Mouse (Mus musculus) lung, embryonic 14.5 days (tissue): ENCODE measurements at regions not wholly inside any gene's neighbourhood (a gene's known extent, or its start where the extent isn't known, plus 50 kb on each side); places are given as distances from the start of the nearest gene placed in this dataset.
A peak's percentile ranks its signal among the peaks of the same experiment; 100 is the strongest.

Experiments
- ATAC-seq: fragments of 200-750 bp; cut with Nextera tagmentation; 2 replicates; pipeline ENCODE4 v1.8.0; 2017; ENCODE audit warnings: mild to moderate bottlenecking, moderate TSS enrichment, moderate library complexity; ENCODE audit not compliant: insufficient read depth
- DNase-seq: peaks from one replicate; pipeline ENCODE4 v3.0.0-alpha.2; 2015
- H3K27ac ChIP-seq: fragments of 300-500 bp; sonication (generic); 2 replicates; pipeline ENCODE4 v1.5.1; 2014; ENCODE audit warnings: low read depth, mild to moderate bottlenecking, moderate library complexity
- H3K27me3 ChIP-seq: fragments of 300-500 bp; sonication (generic); 2 replicates; pipeline ENCODE4 v1.6.1; 2014; ENCODE audit warnings: low read length, control low read depth; ENCODE audit not compliant: insufficient read depth
- H3K36me3 ChIP-seq: fragments of 300-500 bp; sonication (generic); 2 replicates; pipeline ENCODE4 v1.6.1; 2014; ENCODE audit warnings: control low read depth; ENCODE audit not compliant: insufficient read depth
- H3K4me1 ChIP-seq: fragments of 300-500 bp; sonication (generic); 2 replicates; pipeline ENCODE4 v1.6.1; 2014; ENCODE audit warnings: antibody characterized with exemption, control low read depth; ENCODE audit not compliant: insufficient read depth
- H3K4me2 ChIP-seq: fragments of 300-500 bp; sonication (generic); 2 replicates; pipeline ENCODE4 v1.6.1; 2014; ENCODE audit warnings: mild to moderate bottlenecking
- H3K4me3 ChIP-seq: fragments of 300-500 bp; sonication (generic); 2 replicates; pipeline ENCODE4 v1.5.1; 2014; ENCODE audit warnings: low read depth, low read length
- H3K9ac ChIP-seq: fragments of 300-500 bp; sonication (generic); 2 replicates; pipeline ENCODE4 v1.6.1; 2014
- H3K9me3 ChIP-seq: fragments of 300-500 bp; sonication (generic); 2 replicates; pipeline ENCODE4 v1.6.1; 2016; ENCODE audit warnings: low read depth, low read length, control low read depth
- CTCF ChIP-seq: IDR thresholded peaks from 2 replicates; pipeline ENCODE4 v1.5.1; 2016; ENCODE audit warnings: antibody characterized with exemption, low read depth
- WGBS: fragments of 180-500 bp; shearing (Covaris S2); extraction: QIAGEN DNeasy Blood & Tissue Kit; methylation state at CpG from one replicate; pipeline ENCODE4 v1.1.7; 2014; 5-methylcytosine and 5-hydroxymethylcytosine counted together

DNA sequence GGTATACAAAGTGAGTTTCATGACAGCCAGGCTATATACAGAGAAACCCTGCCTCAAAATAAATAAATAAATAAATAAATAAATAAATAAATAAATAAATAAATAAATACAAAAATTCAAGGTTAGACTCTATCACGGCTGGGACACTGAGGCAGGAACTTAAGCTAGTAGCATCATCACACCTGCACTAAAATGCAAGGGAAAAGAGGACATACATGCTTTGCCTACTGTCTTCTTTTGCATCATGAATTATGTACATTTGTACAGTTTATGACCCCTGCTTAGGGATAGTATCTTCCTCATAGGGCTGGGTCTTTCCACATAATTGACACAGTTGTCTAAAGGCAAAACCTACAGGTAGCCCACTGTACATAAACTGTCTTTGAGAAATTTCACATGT lies 252.5 kb downstream of the Tpm3-rs7 start:
- no peaks in the 10 kb centered on the region for H3K36me3 ChIP-seq
- no peak for TF ChIP-seq CTCF
- no peak overlapping the region for H3K4me2 ChIP-seq
- H3K9me3 ChIP-seq = no peaks in the 10 kb centered on the region
- ATAC-seq (no peak), DNase-seq (no peak)
- H3K4me3 ChIP-seq = no peak overlapping the region
- H3K27ac ChIP-seq = no peak overlapping the region
- no peaks in the 10 kb centered on the region for H3K27me3 ChIP-seq
- no peaks in the 10 kb centered on the region for H3K4me1 ChIP-seq
- 74% methylated on average over 1 of the region's 1 CpGs for WGBS
- H3K9ac ChIP-seq = no peak overlapping the region

DNA sequence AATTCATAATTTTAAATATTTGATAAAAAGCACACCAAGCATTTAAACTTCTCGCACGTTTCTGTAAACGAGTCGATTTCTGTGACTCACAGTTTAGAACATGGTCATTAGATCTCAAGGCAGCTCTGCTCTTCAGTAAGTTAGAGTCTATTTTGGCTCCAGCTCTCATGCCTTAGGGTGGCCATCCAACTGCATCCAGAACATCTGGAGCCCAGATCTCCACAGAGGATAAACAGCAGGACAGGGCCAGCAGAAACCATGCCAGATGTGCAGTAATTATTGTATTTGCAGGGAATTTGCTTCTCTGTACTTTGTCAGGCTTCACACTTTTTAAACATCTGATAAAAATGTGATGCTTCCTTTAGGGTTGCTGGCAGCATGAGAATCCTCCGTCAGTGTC lies 276.4 kb downstream of the Tpm3-rs7 start:
- 60% methylated on average over 5 of the region's 5 CpGs for WGBS
- no peak overlapping the region for H3K4me3 ChIP-seq
- H3K9ac ChIP-seq = no peak overlapping the region
- no peaks in the 10 kb centered on the region for H3K36me3 ChIP-seq
- H3K4me2 ChIP-seq = no peak overlapping the region
- H3K27ac ChIP-seq = no peak overlapping the region
- peak; percentile 9 for DNase-seq
- no peaks in the 10 kb centered on the region for H3K4me1 ChIP-seq
- H3K27me3 ChIP-seq = no peaks in the 10 kb centered on the region
- no peak for TF ChIP-seq CTCF
- ATAC-seq = no peak
- no peaks in the 10 kb centered on the region for H3K9me3 ChIP-seq

DNA sequence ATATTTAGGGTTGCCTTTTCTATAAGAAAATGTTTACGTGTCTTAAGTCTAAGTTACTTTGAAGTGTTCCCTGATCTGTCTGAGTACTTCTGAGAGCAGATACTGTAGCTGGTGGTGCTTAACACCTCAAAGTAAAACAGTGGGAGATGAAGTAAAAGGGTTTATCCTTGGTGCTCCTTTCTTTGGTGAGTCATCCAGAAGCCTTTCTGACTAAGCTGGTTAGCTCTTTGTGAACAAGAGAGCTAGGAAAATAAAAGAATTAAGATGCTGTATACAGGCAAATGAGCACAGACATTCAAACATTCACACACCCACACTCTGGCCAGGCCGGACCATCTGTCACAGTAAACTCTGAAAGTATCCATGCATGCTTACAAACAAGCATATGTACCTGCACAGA lies 312.7 kb downstream of the Tpm3-rs7 start:
- ATAC-seq (no peak), DNase-seq (no peak)
- TF ChIP-seq CTCF = no peak
- no peaks in the 10 kb centered on the region for H3K36me3 ChIP-seq
- no peak overlapping the region for H3K9ac ChIP-seq
- 76% methylated on average over 2 of the region's 2 CpGs for WGBS
- H3K4me3 ChIP-seq = no peak overlapping the region
- no peaks in the 10 kb centered on the region for H3K27me3 ChIP-seq
- no peaks in the 10 kb centered on the region for H3K9me3 ChIP-seq
- H3K4me2 ChIP-seq = no peak overlapping the region
- H3K27ac ChIP-seq = no peak overlapping the region
- H3K4me1 ChIP-seq = no peaks in the 10 kb centered on the region

DNA sequence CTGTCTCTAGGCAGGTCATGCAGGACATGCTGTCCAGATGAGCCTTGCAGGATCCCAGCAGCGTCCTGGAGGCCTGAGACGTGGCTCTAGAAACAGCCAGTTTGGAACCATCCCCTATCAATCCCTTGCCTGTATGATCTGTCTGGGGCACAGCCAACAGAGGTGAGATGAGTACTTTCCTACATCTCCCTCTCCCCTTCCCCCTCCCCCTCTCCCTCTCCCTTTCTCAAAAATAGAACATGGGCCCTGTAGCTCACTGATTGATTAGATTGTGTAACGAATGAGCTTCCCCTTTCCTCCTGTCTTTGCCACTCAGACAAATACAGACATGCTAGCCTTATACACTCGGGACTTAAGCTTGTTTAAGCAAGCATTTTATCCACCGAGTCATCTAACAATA lies 336.9 kb downstream of the Tpm3-rs7 start:
- H3K36me3 ChIP-seq = no peaks in the 10 kb centered on the region
- no peak for TF ChIP-seq CTCF
- no peak overlapping the region for H3K27ac ChIP-seq
- no peak overlapping the region for H3K4me2 ChIP-seq
- no peak overlapping the region for H3K9ac ChIP-seq
- DNase-seq (no peak), ATAC-seq (no peak)
- H3K4me3 ChIP-seq = no peak overlapping the region
- no peaks in the 10 kb centered on the region for H3K9me3 ChIP-seq
- WGBS = 53% methylated on average over 5 of the region's 5 CpGs
- H3K27me3 ChIP-seq = no peaks in the 10 kb centered on the region
- H3K4me1 ChIP-seq = no peaks in the 10 kb centered on the region

DNA sequence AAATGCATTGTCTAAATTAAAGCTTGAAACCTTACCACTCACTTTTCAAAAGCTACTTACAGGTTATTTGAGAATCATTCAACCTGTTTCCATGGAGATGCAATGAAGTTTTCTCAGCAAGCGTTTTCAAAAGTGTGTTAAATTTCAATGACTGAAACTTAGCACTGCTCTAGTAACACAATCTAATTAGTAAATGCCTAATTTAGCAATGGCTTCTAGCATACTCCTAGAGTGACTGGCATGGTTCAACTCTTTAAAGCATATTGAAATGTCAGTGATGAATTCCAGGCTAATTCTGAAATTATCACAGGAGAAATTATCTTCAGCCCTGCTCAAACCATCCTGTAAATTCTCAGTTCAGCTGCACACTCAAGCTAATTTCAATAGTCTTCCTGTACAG lies 342.5 kb downstream of the Tpm3-rs7 start:
- Histone ChIP-seq H3K4me3 (no peak overlapping the region), H3K4me2 (no peak overlapping the region), H3K36me3 (no peaks in the 10 kb centered on the region), H3K9me3 (no peaks in the 10 kb centered on the region), H3K27ac (no peak overlapping the region), H3K4me1 (no peaks in the 10 kb centered on the region), H3K27me3 (no peaks in the 10 kb centered on the region), H3K9ac (no peak overlapping the region)
- DNase-seq (no peak), ATAC-seq (no peak)
- no peak for TF ChIP-seq CTCF
- 62% methylated on average over 1 of the region's 1 CpGs for WGBS

DNA sequence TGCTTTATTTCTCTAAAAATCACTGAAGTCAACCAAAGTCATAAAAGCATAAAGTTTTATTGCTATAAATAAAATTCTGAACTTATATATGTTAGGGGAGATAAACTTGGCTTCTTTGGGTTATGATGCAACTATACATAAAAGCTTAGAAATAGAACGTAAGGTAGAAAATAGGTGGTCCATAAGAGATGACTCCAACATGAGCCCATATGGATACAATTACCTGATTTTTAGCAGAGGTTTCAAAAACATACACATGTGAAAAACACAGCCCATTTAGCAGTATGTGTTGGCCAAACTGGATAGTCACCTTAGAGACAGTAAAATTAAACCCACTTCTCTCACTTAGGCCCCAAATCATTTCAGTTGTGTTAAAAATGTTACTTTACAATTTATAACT lies 354.3 kb downstream of the Tpm3-rs7 start:
- no peaks in the 10 kb centered on the region for H3K36me3 ChIP-seq
- H3K9ac ChIP-seq = no peak overlapping the region
- no peaks in the 10 kb centered on the region for H3K9me3 ChIP-seq
- H3K4me3 ChIP-seq = no peak overlapping the region
- 95% methylated on average over 1 of the region's 1 CpGs for WGBS
- ATAC-seq = no peak
- no peak for TF ChIP-seq CTCF
- H3K4me1 ChIP-seq = no peaks in the 10 kb centered on the region
- H3K27me3 ChIP-seq = no peaks in the 10 kb centered on the region
- H3K27ac ChIP-seq = no peak overlapping the region
- no peak overlapping the region for H3K4me2 ChIP-seq
- DNase-seq = no peak

DNA sequence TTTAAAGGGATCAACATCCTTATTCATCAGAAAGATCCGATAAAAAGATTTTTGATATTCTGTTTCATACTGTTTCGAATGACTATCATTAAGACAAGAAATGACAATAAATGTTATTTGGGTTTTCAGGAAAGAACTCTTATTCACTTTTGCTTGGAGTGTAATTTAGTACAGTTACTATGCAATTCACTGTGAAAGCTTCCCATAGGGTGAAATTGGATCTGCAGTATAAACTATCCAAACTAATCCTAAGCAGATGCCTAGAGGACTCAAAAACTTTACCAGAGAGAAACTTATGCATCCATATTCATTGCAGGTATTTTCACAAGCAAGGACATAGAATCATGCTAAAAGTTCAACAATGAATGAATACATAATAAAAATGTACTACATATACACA lies 355.0 kb downstream of the Tpm3-rs7 start:
- 89% methylated on average over 2 of the region's 2 CpGs for WGBS
- Histone ChIP-seq H3K27ac (no peak overlapping the region), H3K4me3 (no peak overlapping the region), H3K9me3 (no peaks in the 10 kb centered on the region), H3K9ac (no peak overlapping the region), H3K4me2 (no peak overlapping the region), H3K36me3 (no peaks in the 10 kb centered on the region), H3K4me1 (no peaks in the 10 kb centered on the region), H3K27me3 (no peaks in the 10 kb centered on the region)
- ATAC-seq (no peak), DNase-seq (no peak)
- no peak for TF ChIP-seq CTCF

DNA sequence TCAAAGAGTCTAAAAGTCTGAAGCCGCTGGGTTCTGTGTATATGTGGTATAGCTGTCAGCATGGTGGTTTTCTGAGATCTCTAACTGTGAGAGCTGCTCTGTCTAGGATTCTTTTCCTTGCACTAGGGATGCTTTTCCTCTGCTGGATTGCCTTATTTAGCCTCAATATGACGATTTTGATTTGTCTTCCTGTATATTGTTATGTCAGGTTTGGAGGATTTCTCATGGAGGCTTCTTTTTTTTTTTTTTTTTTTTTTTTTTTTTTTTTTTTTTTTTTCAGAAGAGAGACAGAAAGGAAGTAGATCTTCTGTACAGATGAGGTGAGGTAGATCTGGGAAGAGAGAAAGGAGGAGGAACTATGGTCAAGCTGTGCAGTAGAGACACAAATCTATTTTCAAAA lies 396.5 kb downstream of the Tpm3-rs7 start:
- WGBS = 50% methylated on average over 2 of the region's 2 CpGs
- no peak for TF ChIP-seq CTCF
- no peaks in the 10 kb centered on the region for H3K4me1 ChIP-seq
- H3K9ac ChIP-seq = no peak overlapping the region
- no peak overlapping the region for H3K4me3 ChIP-seq
- no peaks in the 10 kb centered on the region for H3K36me3 ChIP-seq
- no peak overlapping the region for H3K27ac ChIP-seq
- H3K27me3 ChIP-seq = no peaks in the 10 kb centered on the region
- no peak for ATAC-seq
- no peaks in the 10 kb centered on the region for H3K9me3 ChIP-seq
- no peak overlapping the region for H3K4me2 ChIP-seq
- no peak for DNase-seq
